Mouse (Mus musculus) G1E (cell line): Measurements from ENCODE around the gene Ssh1.

Experiments
- CTCF ChIP-seq: IDR thresholded peaks from 2 replicates; pipeline ENCODE4 v1.5.1; 2012; ENCODE audit warnings: low read depth, low read length, inconsistent platforms, mixed read lengths
- GATA1 ChIP-seq: IDR thresholded peaks from 2 replicates; pipeline ENCODE4 v1.6.1; 2012; ENCODE audit warnings: borderline replicate concordance, low read length, inconsistent platforms, mixed read lengths
- GATA2 ChIP-seq: IDR thresholded peaks from 2 replicates; pipeline ENCODE4 v1.6.1; 2012; ENCODE audit warnings: low read depth, low read length, inconsistent platforms, borderline replicate concordance
- POLR2AphosphoS5 ChIP-seq: IDR thresholded peaks from 2 replicates; pipeline ENCODE4 v1.6.1; 2012; ENCODE audit warnings: low read depth, low read length, inconsistent platforms; ENCODE audit not compliant: insufficient replicate concordance

- TF ChIP-seq CTCF (no peak), POLR2AphosphoS5 (no peak), GATA2 (no peak), GATA1 (no peak)
Measured at GRCm38 (mm10) chr5:113991141-113991540, 2.6 kb downstream of the Ssh1 start.
